Mouse (Mus musculus): ENCODE data around the gene Tmigd3. TPM values are rescaled to one million over a fixed set of nuclear protein-coding genes. Genes with fewer than 3 reads are reported as not detected.

Gene Tmigd3
- total RNA-seq, 2 experiments from 2014 or later: not detected

GRCm38 (mm10) chr3:105873451-105874445 lies 3.0 kb downstream of the Tmigd3 start:
- ATAC-seq (replicated peaks; ENCODE audit: low FRiP score, poor library complexity, severe bottlenecking): no peak

GRCm38 (mm10) chr3:105876022-105876421 lies 5.3 kb downstream of the Tmigd3 start:
- ATAC-seq (replicated peaks; ENCODE audit: low FRiP score, poor library complexity, severe bottlenecking): no peak; the same call in 1 of the 2 replicates

- ATAC-seq (replicated peaks; ENCODE audit: low FRiP score, poor library complexity, severe bottlenecking): no peak
Observed at GRCm38 (mm10) chr3:105877252-105877803, 6.6 kb downstream of the Tmigd3 start.

- no peak for ATAC-seq (replicated peaks; ENCODE audit: low FRiP score, poor library complexity, severe bottlenecking)
Observed at GRCm38 (mm10) chr3:105877919-105878318, 7.2 kb downstream of the Tmigd3 start.

DNA sequence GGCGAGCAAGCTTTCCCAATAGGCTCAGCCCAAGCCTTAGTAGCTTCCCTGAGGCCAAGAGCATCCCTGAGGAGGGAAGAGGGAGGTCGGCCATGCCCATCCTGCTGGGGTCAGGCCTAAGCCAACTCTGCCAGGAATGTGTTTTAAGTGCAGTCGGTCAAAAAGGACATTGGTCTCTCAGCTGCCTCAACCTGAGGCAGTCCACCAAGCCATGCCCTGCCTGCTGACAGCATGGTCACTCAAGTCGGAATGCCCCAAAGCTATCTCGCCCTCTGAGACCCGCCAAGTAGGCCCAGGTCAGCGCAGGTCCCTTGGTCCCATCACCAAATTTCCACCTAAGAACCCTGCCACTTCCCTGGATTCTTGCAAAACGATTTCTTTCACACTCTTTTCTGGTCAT lies 8.0 kb downstream of the Tmigd3 start:
- no peak for ATAC-seq (replicated peaks; ENCODE audit: low FRiP score, poor library complexity, severe bottlenecking)

GRCm38 (mm10) chr3:105880419-105880818 lies 9.7 kb downstream of the Tmigd3 start:
- ATAC-seq (replicated peaks; ENCODE audit: low FRiP score, poor library complexity, severe bottlenecking): no peak

- ATAC-seq (replicated peaks; ENCODE audit: low FRiP score, poor library complexity, severe bottlenecking): no peak
Observed at GRCm38 (mm10) chr3:105882105-105882504, 11.4 kb downstream of the Tmigd3 start.

DNA sequence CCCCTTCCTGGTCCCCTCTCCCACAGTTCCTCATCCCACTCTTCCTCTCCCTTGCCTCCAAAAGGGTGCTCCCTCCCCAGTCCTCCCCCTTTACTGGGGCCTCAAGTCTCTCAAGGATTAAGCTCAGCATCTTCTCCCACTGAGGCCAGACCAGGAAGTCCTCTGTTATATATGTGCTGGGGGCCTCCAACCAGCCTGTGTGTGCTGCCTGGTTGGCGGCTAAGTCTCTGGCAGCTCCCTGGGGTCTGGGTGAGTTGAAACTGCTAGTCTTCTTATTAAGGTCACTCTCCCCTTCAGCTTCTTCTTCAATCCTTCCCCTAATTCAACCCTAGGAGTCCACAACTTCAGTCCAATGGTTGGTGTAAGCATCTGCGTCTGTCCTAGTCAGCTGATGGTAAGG lies 12.4 kb downstream of the Tmigd3 start:
- ATAC-seq (replicated peaks; ENCODE audit: low FRiP score, poor library complexity, severe bottlenecking): no peak

DNA sequence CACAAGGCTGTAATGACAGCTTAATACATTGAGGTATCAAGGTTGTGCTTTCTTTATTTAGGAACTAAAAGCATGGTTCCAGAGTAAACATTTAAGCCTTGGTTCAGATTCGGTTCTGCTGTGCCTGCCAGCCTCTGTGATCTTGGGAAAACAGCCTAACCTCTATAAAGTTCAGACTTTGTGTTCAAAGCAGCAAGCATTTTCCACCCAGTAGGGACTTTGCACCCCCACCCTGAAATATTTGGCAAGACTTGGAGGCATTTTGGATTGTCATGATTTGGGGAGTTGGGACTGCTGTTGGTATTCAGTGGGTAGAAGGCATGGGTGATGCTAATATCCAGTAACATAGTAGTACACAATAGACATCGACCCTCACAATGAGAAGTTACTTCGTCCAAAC lies 18.3 kb downstream of the Tmigd3 start:
- no peak for ATAC-seq (replicated peaks; ENCODE audit: low FRiP score, poor library complexity, severe bottlenecking)

DNA sequence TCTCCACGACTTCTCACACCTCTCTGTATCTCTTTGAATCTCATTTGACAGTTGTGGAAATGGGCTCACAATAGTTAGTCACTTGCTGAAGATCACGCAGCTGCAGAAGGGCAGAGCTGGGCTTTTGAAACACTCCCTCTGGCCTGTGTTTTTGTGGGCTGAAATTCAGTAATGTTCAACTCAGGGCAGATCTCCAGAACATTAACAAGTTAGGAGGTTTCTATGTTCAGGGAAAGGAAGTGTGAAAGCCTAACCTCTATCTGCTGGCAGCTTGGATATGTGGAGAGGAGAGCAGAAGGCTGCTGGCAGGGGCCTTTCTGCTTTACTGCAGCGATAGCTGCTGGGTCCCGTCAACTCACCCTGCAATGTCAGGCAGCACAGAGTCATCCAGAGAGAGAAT lies 19.5 kb downstream of the Tmigd3 start:
- no peak for ATAC-seq (replicated peaks; ENCODE audit: low FRiP score, poor library complexity, severe bottlenecking)

DNA sequence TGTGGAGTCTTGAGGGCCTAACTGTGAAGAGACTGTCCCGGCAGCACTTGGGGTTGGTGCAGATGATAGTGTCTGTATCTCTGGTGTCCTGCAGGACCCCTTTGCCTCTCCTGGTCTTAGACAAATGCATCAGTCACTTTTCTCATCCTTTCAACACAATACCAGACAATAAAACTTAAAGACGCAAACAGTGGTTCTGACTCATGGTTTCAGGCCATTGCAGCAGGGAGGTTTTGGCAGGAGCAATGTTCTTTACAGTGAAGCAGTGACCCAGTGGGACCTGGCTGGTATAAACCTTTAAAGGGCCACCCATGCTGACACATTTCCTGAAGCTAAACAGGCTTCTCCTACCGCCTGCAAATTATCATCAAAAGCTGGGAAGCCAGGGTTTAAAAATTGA lies 20.4 kb downstream of the Tmigd3 start:
- no peak for ATAC-seq (replicated peaks; ENCODE audit: low FRiP score, poor library complexity, severe bottlenecking)

- ATAC-seq (replicated peaks; ENCODE audit: low FRiP score, poor library complexity, severe bottlenecking): no peak
Observed at GRCm38 (mm10) chr3:105891760-105892571, 21.3 kb downstream of the Tmigd3 start.

DNA sequence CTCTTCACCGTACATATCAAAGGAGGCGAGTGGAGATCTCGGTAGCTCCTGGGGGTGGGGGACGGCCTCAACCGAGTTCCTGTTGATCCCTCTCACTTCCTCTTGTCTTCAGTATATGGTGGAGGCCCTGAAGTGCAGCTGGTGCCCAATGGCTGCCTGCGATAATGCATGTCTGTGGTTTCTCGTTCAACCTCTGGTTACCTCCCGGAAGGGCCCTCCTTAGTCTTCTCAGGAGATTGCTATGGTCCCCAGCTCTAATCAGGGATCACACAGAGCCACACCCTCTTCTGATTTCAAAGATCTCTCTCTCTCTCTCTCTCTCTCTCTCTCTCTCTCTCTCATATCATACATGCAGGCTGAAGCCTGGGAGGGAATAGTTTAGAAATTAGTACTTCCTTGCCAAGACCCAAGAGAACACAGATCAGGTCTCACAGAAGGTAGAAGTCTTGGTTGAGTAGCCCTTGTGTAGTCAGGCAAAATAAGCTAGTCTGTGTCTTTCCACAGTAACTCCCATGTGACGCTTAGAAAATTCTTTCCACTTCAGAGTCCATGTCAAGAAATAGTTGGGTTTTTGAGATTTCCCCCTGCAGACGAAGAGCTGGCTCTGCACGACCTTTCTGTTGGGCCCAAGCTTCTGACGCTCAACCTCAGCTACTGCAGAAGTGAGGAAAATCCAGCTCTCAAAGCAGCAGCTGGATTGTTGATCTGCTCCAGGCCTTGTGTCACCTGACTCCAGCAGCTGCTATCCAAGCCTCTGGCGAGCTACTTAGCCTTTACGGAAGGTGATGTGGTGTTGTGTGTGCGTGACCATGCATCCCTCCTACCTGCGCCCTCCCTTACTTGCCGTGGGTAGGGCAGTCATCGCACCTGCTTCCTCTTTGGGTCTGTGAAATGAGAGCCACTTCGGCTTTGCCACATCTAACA lies 22.1 kb downstream of the Tmigd3 start:
- ATAC-seq (replicated peaks; ENCODE audit: low FRiP score, poor library complexity, severe bottlenecking): no peak

DNA sequence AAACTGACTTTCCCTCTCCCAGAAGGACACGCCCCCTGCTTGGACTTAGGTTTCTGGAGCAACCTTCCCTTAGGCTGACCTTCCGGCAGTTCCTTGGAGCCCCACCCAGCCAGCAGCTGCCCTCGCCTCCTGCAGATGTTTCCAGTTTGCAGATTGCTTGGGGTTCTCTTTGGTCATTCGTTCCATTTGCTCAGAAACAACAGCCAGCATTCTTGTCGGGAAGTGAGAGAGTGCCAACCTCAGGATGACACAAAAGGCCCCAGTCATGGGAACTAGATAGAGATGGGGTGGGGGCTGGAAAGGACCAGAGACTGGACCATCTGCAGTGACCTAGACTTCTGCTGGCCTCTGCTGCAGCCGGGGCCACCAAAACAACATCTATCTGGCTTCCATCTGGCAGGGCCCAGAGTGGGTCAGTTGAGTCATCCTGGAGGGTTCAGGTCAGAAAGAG lies 23.3 kb downstream of the Tmigd3 start:
- ATAC-seq (replicated peaks; ENCODE audit: low FRiP score, poor library complexity, severe bottlenecking): no peak

- 0 out of 2 replicates have a peak, but pooled peaks have one; percentile 40 for ATAC-seq (replicated peaks; ENCODE audit: low FRiP score, poor library complexity, severe bottlenecking)
Observed at GRCm38 (mm10) chr3:105894601-105895592, 24.2 kb downstream of the Tmigd3 start.

GRCm38 (mm10) chr3:105896811-105897210 lies 26.1 kb downstream of the Tmigd3 start:
- no peak for ATAC-seq (replicated peaks; ENCODE audit: low FRiP score, poor library complexity, severe bottlenecking)

GRCm38 (mm10) chr3:105898325-105898724 lies 27.6 kb downstream of the Tmigd3 start:
- no peak for ATAC-seq (replicated peaks; ENCODE audit: low FRiP score, poor library complexity, severe bottlenecking)

- no peak for ATAC-seq (replicated peaks; ENCODE audit: low FRiP score, poor library complexity, severe bottlenecking)
Observed at GRCm38 (mm10) chr3:105898861-105899260, 28.2 kb downstream of the Tmigd3 start.

Data from erythroid progenitor cell, adult 5-6 weeks (primary cell).